Mouse (Mus musculus): ENCODE measurements around the gene Ccr9.

The Ccr9 gene

DNA sequence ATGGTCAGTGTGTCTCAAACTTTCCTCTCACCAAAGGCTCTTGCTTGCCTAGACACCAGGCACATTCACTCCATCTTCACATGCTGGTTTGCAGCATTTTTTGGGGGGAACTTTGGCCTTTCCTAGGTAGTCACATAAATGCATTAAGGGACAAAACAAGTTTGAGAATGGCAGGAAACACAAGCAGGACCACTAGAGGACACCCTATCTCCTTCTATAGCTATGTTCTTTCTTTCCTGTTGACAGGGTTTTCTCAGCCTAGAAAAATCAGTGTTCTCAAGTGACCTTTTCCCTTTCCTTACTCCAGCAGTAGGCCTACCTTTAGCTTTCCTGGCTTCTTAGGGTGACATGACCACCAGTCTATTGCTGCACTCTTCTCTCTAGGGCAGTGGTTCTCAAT, 124.7 kb downstream of the Ccr9 start:
- DNase-seq (ENCODE audit: low spot score in 2 of 2), result no peak

DNA sequence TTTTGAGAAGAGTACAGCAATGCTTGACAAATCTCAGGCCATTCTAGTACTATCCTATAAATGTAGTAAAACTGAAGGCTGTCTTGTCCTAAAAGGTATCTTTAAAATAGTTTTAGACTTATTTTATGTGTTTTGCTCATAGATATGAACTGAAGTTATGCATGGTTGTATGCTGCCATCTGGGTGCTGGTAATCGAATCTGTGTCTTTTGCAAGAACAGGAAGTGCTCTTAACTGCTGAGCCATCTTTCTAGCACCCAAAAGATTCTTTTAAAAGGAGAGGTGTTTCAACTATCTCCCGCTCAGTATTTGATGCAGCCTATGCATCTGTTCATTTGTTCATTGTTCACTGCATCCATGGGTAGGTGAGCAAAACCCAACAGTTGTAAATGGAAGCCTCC, 127.0 kb downstream of the Ccr9 start:
- no peak for DNase-seq (ENCODE audit: low spot score in 2 of 2)

DNA sequence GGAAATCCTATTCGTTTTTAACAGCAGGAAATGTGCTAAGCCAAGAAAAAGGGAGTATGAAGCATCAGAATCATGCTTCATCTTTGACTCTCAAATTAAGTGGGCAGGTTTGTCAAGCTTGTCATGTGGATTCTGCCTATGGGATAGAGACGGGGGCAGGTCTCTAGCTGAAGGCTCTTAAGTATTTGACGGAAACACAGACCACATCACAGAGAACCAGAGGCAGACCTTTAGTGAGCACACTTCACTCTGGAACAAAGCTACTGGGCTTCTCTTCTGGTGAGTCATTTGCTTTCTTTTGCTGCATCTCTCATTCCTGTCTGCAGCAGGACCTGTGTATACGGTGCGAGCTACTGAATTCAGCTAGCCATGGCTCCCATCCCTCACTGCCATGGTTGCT, 128.0 kb downstream of the Ccr9 start, which contains the start of gene Cxcr6:
Gene Cxcr6 (plus strand): TSS at position 209 of the 400 bp plus-strand sequence.
- DNase-seq (ENCODE audit: low spot score in 2 of 2), result no peak

DNA sequence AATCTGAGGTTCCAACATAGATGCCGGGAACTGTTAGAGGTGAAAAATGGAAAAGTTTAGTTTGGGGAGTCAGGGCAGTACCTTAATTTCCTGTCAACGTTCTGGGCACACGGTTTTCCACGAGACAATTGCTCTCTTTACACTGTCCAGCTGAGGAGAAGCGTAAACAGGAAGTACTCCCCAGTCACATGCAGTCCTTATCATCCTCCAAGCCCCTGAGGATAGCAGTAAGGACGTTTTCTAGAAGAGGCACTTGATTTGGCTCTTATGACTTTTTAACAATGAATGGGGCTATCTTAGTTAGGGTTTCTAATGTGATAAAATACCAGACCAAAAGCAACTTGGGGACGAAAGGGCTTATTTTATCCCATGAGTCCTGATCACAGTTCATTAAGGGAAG, 130.3 kb downstream of the Ccr9 start:
- no peak for DNase-seq (ENCODE audit: low spot score in 2 of 2)

DNA sequence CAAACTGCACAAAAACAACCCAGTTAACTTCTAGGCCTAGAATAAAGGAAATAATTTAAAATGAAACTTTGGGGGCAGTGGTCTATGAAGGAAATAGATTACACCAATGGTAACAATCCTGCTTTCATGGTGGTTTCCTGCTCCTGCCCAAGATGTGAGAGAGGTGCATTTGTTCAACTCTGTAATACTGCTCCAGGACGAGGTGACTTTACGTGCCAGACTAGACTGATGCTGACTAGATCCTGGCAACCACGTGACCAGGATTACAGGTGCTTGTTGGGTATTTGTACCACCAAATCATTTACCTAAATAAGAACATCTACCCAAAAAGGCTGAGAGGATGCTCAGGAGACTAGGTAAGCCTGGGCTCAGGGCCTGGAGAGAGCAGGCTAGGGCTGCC, 133.6 kb downstream of the Ccr9 start:
- DNase-seq (ENCODE audit: low spot score in 2 of 2), result no peak

DNA sequence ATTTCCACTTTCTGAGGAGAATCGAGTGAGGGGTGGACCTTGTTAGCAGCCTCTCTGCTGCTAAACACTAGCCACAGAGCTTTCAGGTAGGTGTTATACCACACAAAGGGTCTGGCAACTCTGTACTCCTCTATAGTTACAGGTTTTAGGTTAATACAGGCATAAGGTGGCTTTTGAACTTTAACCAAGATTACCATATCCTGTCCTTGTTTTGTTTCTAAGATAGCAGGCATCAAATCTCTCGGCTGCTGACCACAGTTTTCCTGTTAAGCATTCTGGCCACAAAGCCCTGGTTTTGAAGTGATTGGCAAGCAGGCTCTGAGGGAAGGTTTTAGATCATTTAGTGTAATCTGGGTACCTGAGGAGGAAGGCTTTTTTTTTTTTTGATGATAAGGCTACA, 136.1 kb downstream of the Ccr9 start:
- no peak for DNase-seq (ENCODE audit: low spot score in 2 of 2)

DNA sequence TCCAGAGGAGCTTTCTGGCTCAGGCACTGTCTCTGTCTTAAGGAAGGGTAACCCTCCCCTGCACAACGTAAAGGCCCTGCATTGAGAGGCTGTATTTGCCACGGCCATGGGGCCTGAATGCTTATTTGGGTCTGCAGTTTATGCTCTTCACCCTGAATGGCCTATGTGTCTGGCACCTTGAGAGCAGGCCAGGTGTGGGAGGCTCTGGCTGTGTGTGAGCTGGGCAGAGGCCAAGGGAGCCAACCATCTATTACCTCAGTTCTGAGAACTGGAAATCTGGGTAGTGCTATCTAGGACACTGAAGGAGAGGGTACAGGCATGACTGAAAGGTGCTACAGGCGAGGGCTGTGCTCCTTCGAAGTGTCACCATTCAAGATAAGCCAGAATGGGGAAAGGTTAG, 136.6 kb downstream of the Ccr9 start:
- no peak for DNase-seq (ENCODE audit: low spot score in 2 of 2)

DNA sequence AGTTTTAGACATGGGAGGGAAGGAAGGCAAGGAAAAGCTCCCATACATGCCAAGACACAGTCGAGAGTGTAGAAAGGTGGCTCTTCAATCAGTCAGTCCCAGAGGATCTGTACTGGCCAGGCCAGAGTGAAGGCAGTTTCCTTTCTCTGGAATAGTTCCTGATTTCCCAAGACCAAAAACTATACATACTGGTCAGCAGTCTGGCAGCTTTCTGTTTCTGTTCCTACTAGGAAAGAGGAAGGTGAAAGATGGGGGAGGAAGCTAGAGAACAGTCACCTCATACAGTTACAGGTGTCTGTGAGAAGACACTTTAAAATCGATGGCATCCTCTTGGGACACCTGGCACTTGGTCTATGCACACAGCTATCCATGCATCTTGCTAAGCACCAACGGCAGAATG, 137.2 kb downstream of the Ccr9 start:
- DNase-seq (ENCODE audit: low spot score in 2 of 2), result no peak

DNA sequence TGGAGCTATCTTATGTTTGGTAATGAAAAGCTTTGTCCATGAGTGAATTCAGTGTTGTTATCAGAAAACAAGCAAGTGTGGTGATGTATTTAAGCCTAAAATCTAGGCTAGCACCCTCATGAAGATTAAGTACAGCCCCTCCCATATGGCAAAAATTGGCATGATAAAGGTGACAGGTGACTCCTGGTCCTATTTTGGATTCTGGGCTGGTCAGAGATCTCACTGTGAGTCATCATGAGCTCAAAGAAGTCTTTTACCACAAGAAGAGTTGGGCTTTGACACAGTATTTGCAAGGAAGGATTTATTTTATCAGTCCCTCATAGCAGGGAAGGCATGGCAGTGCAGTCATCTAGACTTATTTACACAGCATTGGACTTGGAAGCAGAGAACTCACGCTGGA, 137.8 kb downstream of the Ccr9 start:
- DNase-seq (ENCODE audit: low spot score in 2 of 2), result no peak

DNA sequence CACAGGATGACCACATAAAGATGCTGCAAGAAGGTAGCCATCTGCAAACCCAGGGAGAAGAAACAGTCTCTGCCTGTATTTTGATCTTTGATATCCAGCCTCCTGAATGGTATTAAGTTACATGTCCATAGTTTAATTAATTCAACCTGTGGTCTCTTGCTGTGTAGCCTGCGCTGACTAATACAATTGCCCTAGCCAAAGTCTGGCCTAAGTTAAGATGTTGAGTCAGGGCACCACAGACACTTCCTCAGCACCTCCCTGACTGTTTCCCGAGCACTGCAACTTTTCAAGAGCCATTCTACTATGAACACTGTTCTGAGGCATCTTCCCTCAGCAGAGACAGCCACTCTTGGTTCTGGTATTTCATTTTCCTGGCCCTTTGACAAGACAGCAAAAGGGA, 140.4 kb downstream of the Ccr9 start:
- DNase-seq (ENCODE audit: low spot score in 2 of 2), result no peak

DNA sequence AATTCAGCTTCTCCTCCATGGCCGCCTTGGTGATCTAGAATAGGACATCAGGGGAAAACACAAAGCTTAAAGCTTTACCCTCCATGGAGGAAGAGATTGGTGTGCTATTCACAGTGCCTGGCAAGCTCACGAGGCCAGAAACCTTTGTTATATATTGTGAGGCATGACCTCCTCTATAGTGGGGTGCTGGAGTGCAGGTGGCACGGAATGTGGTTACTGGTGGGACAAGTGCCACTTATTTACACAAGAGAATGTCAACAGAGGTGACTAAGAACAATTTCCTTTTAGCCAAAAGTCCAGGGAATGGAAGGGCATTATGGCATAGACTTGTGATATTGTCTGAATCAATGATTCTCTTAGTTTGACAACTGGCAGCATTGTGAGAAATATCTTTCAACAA, 148.4 kb downstream of the Ccr9 start:
- no peak for DNase-seq (ENCODE audit: low spot score in 2 of 2)

DNA sequence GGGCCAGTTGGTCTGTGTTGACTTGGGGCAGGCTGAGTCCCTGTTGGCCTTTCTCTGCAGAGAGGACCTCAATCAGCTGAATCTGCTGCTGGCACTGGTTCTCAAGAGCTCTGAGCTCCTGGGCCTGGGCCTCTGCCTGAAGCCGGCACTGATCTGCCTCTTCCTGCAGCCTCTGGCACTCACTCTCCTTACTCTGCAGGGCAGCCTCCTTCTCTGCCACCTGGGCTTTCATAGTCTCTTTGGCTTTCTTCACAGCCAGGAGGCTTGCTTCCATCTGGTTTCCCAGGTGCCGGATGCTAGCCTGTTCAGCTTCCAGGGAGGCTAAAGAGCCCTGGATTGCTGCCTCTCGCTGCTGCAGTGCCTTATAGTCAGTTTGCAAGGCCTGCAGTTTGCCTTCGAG, 150.7 kb downstream of the Ccr9 start:
- DNase-seq (ENCODE audit: low spot score in 2 of 2), result no peak

All from urinary bladder, postnatal 36 days (tissue).